Mouse (Mus musculus) layer of hippocampus, adult 18-20 months (tissue): ENCODE results near the gene Krtap7-1. TPM values are rescaled to one million over a fixed set of nuclear protein-coding genes. Genes with fewer than 3 reads are reported as not detected.
A peak's percentile ranks its signal among the peaks of the same experiment; 100 is the strongest.

ENCODE experiments used
- DNase-seq, 2 experiments: peaks; one replicate each; pipeline ENCODE4 v3.0.0; 2022; ENCODE audit warnings: low spot score in 2 of 2
- long read RNA-seq: library from polyadenylated mRNA; stranded (forward); transcript quantifications from one replicate; pipeline ENCODE4 v2.0.0, GENCODE M21; 2021
- total RNA-seq, 2 experiments: library from RNA; stranded (reverse); gene quantifications; 2 replicates each; pipeline ENCODE4 v1.2.3; 2021

Gene Krtap7-1
- not detected for total RNA-seq
- long read RNA-seq: 0 reads

DNA sequence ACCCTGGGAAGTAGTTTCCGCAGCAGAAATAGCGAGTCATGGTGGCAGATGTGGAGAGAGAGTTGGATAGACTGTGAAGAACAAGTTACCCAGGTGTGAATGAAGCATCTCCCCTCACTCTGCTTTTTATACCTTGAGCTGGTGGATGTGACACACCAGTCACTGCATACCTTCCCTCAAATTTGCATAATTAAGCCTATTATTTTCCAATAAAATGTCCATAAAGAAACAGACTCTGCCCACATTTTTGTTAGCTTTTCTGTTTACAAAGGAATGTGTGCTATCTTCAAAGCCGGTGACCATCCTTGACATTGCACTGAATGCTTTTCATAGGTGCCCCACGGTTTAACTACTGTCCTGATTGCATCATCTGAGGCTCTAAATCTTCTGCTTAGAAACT, at the start of gene Krtap7-1:
Gene Krtap7-1, minus strand, starts transcription at position 101 of the 400 bp plus-strand sequence.
- no peak for DNase-seq

DNA sequence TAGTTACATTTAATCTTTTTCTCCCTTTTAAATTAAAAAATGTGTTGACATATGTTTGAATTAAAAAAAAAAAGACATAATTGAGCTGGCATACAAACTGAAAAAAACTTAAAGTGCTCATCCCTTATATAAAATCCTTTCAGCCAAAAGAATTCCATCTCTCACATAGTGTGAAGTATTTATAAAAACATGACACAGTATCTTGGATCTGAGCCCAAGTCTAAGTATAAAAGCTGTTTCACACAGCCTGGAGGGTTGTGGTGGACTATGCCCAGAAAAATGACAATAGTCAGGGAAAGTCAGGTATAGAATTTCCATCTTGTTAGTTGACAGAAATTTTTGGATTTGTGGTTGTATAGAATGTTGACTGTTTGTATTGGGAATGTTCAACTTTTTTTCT, 42.2 kb upstream of the Krtap7-1 start:
- no peak for DNase-seq

DNA sequence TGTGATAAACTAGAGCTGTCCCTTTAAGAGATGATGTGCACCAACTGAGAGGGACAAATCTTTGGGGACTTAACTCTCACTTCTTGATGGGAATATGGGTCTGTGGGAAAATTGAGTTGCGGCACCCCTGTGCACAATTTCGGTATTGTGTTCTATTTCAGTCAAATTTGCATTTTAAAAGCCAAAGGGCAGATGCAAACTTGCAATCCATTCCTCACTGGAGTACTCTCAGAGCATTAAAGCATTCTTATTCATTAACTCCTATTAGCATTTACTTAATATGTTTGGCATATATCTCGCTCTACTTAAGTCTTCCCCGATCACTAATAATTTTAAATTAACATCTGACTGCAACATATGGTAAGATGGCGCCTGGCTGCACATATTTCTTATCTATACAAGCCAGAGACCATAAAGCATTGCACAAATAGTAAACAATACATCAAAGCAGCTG, 29.9 kb upstream of the Krtap7-1 start:
- DNase-seq: no peak

DNA sequence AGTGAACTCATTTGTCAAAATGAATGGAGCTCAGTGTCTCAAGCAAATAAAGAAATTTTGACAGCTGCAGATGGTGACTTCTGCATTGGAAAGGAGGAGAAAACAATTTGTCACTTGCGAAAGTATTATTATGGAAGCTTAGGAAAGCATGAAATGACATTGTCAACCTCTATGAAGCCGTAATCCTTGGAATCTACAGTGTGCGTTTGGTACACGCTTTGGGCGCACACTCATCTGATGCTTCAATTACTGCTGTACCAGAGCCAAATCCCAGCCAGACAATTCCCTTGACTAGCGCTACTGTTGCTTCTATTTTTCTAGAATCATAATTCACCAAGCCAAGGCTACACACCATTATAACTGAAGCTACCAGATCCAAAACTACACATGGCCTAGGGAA, 29.2 kb upstream of the Krtap7-1 start:
- no peak for DNase-seq

DNA sequence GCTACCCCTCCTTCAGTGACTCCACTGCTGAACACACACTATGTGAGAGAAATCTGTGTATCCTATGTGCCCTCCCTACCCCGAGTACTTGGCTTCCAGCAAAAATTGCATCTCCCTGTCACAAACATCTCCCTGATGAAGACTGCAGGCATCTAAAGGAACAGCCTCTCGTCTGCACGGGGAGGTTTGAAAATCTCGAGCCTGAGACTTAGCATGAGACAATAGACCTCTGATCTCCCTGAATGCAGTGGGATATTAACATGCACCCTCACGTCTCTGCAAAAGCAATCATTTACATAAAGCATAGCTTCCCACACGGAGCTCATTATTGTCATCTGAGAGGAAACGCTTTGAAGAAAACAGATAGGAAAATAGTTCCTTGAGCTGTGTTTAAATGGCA, 22.4 kb upstream of the Krtap7-1 start:
- peak in 1 of 2 experiments; percentile 24 for DNase-seq

DNA sequence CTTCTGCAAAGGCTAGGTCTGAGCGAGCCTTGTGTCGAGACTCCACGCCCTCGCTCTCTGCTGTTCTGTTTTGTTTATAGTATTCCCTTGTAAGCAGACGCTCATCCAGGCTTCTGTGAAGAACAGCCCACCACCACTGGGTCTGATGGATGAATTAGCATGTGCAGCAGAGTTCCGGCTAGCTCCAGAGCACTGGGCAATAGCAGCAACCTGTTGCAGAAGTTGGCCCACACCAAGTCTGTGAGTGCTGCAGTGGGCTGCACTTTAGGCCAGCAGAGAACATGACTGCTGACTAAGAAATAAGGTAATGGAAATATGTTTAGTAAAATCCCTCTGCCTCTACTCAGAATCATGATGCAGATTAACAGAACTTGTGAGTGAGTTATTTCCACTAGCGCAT, 21.7 kb upstream of the Krtap7-1 start:
- no peak for DNase-seq

DNA sequence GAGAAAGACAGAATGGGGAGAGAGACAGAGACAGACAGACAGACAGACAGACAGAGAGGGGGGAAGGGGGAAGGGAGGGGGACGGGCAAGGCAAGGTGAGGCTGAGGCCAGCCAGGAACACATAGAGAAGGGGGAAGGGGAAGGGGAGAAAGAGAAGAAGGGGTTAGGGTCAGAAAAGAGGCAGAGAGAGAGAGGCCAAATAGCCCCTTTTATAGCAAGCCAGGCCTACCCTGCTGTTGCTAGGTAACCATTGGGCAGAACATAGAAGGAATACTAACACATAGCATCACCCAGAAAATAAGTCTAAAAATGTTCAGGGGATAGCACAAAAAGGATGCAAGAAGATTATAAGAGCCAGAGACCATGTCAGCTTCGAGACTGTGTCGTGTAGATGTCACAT, 20.3 kb upstream of the Krtap7-1 start:
- DNase-seq: no peak

DNA sequence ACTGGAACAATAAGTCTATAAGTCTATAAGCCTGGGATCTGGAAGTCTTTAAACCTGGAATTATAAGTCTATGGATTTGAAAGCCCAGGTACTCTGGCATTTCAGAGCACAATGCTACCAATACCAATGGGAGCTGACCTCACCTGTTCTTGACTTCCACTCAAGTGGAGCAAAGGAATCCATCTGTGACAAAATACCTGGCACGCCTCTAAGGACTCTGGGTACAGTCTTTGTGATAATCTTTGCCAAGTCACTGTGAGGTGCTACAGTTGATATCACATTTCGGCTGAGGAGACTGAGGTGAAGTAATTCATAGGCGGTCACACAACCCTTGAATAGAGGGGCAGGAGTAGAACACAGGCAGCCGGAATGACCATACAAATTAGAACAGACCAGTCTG, 12.9 kb upstream of the Krtap7-1 start:
- no peak for DNase-seq

GRCm38 (mm10) chr16:89520555-89520954, 12.4 kb upstream of the Krtap7-1 start:
- peak in 1 of 2 experiments; percentile 13 for DNase-seq

DNA sequence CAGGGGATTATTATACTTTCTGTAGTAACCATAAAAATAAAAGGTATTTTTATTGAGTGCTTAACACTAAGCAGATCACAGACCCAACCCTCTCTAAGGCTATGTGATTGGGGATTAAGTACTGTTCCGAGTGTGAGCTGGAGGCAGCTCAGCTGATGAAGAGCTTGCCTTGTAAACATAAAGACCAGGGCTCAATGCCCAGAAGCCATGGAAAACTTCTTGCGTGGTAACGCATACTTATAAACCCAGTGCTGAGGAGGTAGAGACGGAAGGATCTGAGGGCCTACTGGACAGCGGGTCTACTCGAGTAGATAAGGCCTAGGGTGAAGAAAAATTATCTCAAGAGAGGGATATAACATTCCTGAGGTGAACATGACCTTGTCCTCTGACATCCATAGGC, 12.0 kb upstream of the Krtap7-1 start:
- DNase-seq: no peak

GRCm38 (mm10) chr16:89517635-89518034, 9.5 kb upstream of the Krtap7-1 start:
- DNase-seq: peak; percentile 19 to 66

DNA sequence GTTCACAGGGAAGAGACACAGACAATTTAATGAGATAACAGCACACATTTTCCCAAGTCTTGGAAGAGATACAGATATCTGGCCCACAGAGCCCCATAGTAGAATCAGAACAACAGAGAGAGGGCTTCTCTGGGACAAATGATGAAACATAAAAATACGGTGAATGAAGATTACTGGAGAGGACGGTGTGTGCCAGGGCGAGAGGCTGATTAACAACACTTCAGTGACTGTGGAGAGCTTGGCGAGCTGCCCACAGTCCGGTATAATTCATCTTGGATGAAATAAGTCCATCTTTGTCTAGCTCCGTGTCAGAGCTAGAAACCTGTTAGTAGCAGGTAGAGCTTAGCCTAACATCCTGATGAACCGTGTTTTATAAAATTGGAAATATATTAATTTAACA, 5.3 kb upstream of the Krtap7-1 start:
- DNase-seq: no peak

DNA sequence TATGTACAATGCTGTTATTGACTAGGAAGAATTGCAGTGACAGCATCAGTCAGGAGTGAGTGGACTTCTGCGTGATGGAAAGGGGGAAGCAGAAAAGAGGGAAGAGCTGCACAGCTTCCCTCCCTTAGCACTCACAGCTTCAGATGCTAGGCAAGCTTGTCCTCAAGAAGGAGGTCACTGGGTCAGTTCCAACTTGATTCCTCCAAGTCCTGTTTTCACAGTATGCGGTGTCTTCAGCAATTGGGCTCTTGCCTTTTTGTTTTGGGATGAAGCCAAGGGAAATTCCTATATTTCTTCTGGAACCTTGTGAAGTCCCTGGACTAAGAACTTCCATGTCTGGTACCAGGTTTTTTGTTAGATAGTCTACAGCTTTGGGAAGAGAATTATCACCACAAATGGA, 4.6 kb downstream of the Krtap7-1 start:
- no peak for DNase-seq

DNA sequence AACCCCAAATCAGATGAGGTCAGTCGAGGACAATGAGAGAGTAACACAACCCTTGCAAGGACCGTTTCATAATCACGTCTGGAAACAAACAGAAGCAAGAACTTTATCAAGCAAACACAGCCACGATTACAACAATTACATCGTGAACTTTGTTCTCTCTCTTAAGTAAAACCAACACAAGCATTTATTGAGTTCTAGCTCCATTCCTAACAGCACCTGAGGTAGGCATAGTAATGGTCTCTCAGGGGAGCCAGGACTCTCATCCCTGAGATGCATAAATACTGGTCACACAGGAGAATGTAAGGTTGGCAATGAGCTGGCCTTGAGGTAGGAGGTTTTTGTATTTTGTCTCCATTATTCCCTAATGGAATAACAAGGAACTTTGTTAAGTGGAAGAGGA, 6.3 kb downstream of the Krtap7-1 start:
- no peak for DNase-seq

GRCm38 (mm10) chr16:89497002-89497401, 11.1 kb downstream of the Krtap7-1 start:
- no peak for DNase-seq

GRCm38 (mm10) chr16:89495394-89496153, 12.5 kb downstream of the Krtap7-1 start:
- DNase-seq: no peak

- no peak for DNase-seq
Measured at GRCm38 (mm10) chr16:89487852-89488251, 20.3 kb downstream of the Krtap7-1 start, which contains the start of gene Krtap8-1. Krtap8-1 (minus strand) TSS chr16:89487952.

DNA sequence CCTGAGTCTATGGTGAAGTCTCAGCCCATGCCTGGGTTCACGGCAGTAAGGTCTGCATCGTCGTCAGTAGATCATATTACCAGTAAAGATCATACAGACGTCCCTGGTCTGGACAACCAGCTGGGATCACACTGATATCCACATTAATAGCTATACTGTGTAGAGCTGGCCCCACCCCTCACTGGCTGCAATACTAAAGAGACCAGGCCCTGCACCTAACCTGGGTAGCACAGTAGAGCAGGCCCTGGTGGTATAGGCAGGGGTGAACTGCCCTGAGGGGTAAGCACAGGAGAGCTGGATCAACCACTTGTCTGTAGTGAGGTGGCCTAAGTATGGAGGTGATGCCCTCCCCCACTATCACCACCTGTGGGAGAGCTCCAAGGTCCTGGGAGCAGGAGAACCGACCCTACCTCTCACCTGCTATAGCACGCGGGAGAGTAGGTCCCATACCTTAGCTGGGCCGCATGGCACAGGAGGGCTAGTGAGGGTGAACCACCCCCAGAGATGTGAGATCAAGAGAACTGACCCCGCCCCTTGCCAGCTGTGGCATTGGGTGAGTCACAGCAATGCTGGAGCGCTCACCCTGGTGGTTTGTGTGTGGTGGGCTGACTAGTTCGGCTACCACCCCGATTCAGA, 30.3 kb downstream of the Krtap7-1 start:
- no peak for DNase-seq

- no peak for DNase-seq
Measured at GRCm38 (mm10) chr16:89461189-89461588, 46.9 kb downstream of the Krtap7-1 start.
